Mouse (Mus musculus) heart, embryonic 12.5 days (tissue): ENCODE data around the gene Hrh2. TPM values are rescaled to one million over a fixed set of nuclear protein-coding genes. Genes with fewer than 3 reads are reported as not detected.

Experiments
- ATAC-seq: fragments of 200-750 bp; cut with Nextera tagmentation; 2 replicates; pipeline ENCODE4 v1.8.0; 2017; ENCODE audit warnings: moderate TSS enrichment, moderate library complexity; ENCODE audit not compliant: insufficient number of reproducible peaks, low FRiP score
- H3K27ac ChIP-seq: fragments of 300-500 bp; sonication (generic); 2 replicates; pipeline ENCODE4 v1.5.1; 2016; ENCODE audit warnings: mild to moderate bottlenecking, moderate library complexity; ENCODE audit not compliant: poor library complexity, severe bottlenecking
- H3K27me3 ChIP-seq: fragments of 300-500 bp; sonication (generic); replicated peaks from 2 replicates; pipeline ENCODE4 v1.6.1; 2016; ENCODE audit warnings: mild to moderate bottlenecking, moderate library complexity
- H3K36me3 ChIP-seq: fragments of 300-500 bp; sonication (generic); 2 replicates; pipeline ENCODE4 v1.6.1; 2016; ENCODE audit warnings: mild to moderate bottlenecking, moderate library complexity
- H3K4me1 ChIP-seq: fragments of 300-500 bp; sonication (generic); replicated peaks from 2 replicates; pipeline ENCODE4 v1.6.1; 2016; ENCODE audit warnings: mild to moderate bottlenecking
- H3K4me2 ChIP-seq: fragments of 300-500 bp; sonication (generic); 2 replicates; pipeline ENCODE4 v1.6.1; 2016; ENCODE audit warnings: mild to moderate bottlenecking, moderate library complexity
- H3K4me3 ChIP-seq: fragments of 300-500 bp; sonication (generic); 2 replicates; pipeline ENCODE4 v1.5.1; 2016; ENCODE audit warnings: mild to moderate bottlenecking
- H3K9ac ChIP-seq: fragments of 300-500 bp; sonication (generic); 2 replicates; pipeline ENCODE4 v1.6.1; 2016; ENCODE audit warnings: mild to moderate bottlenecking, moderate library complexity
- H3K9me3 ChIP-seq: fragments of 300-500 bp; sonication (generic); replicated peaks from 2 replicates; pipeline ENCODE4 v1.6.1; 2016; ENCODE audit warnings: mild to moderate bottlenecking, moderate library complexity
- WGBS: fragments of 180-500 bp; shearing (Covaris S2); methylation state at CpG from one replicate; pipeline ENCODE4 v1.1.7; 2016; 5-methylcytosine and 5-hydroxymethylcytosine counted together
- polyA plus RNA-seq: library from polyadenylated mRNA; unstranded; fragments of >200 nt; fragmentation: Nextera tagmentation; extraction: Ambion mirVana; gene quantifications from 2 replicates; pipeline ENCODE4 v1.2.1, GENCODE M21; 2016

The Hrh2 gene
- polyA plus RNA-seq, 1 experiment from 2014 or later: not detected

- H3K9ac ChIP-seq: no peak overlapping the region
- peaks cover 21% of the 10 kb centered on the region for H3K27me3 ChIP-seq
- no peak overlapping the region for H3K4me2 ChIP-seq
- no peak for ATAC-seq
- H3K27ac ChIP-seq: no peak overlapping the region
- 62% methylated on average over 9 of the region's 9 CpGs for WGBS
- H3K4me3 ChIP-seq: no peak overlapping the region
- H3K9me3 ChIP-seq: no peaks in the 10 kb centered on the region
- no peaks in the 10 kb centered on the region for H3K4me1 ChIP-seq
- H3K36me3 ChIP-seq: no peaks in the 10 kb centered on the region
Measured at GRCm38 (mm10) chr13:54199000-54199399, 7.1 kb downstream of the Hrh2 start.

- 69% methylated on average over 8 of the region's 8 CpGs for WGBS
- Histone ChIP-seq H3K4me2 (no peak overlapping the region), H3K36me3 (no peaks in the 10 kb centered on the region), H3K9ac (no peak overlapping the region), H3K27ac (no peak overlapping the region), H3K27me3 (peaks cover 5% of the 10 kb centered on the region; the same call in 1 of the 2 replicates), H3K9me3 (no peaks in the 10 kb centered on the region), H3K4me3 (no peak overlapping the region), H3K4me1 (no peaks in the 10 kb centered on the region)
- no peak for ATAC-seq
Measured at GRCm38 (mm10) chr13:54202458-54202857, 10.5 kb downstream of the Hrh2 start.

GRCm38 (mm10) chr13:54203419-54203818 is 11.5 kb downstream of the Hrh2 start:
- 54% methylated on average over 2 of the region's 2 CpGs for WGBS
- no peaks in the 10 kb centered on the region for H3K36me3 ChIP-seq
- no peaks in the 10 kb centered on the region for H3K27me3 ChIP-seq
- no peak overlapping the region for H3K27ac ChIP-seq
- no peaks in the 10 kb centered on the region for H3K9me3 ChIP-seq
- no peak overlapping the region for H3K9ac ChIP-seq
- no peak for ATAC-seq
- H3K4me2 ChIP-seq: no peak overlapping the region
- no peaks in the 10 kb centered on the region for H3K4me1 ChIP-seq
- H3K4me3 ChIP-seq: no peak overlapping the region

- no peak for ATAC-seq
- WGBS: 70% methylated on average over 7 of the region's 7 CpGs
- no peak overlapping the region for H3K27ac ChIP-seq
Measured at GRCm38 (mm10) chr13:54205195-54205594, 13.3 kb downstream of the Hrh2 start.

GRCm38 (mm10) chr13:54206140-54206753 is 14.3 kb downstream of the Hrh2 start:
- no peaks in the 10 kb centered on the region for H3K36me3 ChIP-seq
- no peak overlapping the region for H3K4me3 ChIP-seq
- H3K4me1 ChIP-seq: no peaks in the 10 kb centered on the region
- no peak overlapping the region for H3K4me2 ChIP-seq
- H3K9ac ChIP-seq: no peak overlapping the region
- peaks cover 3% of the 10 kb centered on the region; the same call in 1 of the 2 replicates for H3K27me3 ChIP-seq
- 65% methylated on average over 9 of the region's 9 CpGs for WGBS
- H3K9me3 ChIP-seq: no peaks in the 10 kb centered on the region
- ATAC-seq: no peak
- H3K27ac ChIP-seq: no peak overlapping the region

More at GRCm38 (mm10) chr13:54205195-54205594, 13.3 kb downstream of the Hrh2 start:
- Histone ChIP-seq H3K4me2 (no peak overlapping the region), H3K36me3 (no peaks in the 10 kb centered on the region), H3K9me3 (no peaks in the 10 kb centered on the region), H3K4me1 (no peaks in the 10 kb centered on the region), H3K27me3 (no peaks in the 10 kb centered on the region), H3K4me3 (no peak overlapping the region), H3K9ac (no peak overlapping the region)

GRCm38 (mm10) chr13:54209476-54210253 is 17.7 kb downstream of the Hrh2 start:
- H3K4me2 ChIP-seq: no peak overlapping the region
- no peaks in the 10 kb centered on the region for H3K36me3 ChIP-seq
- 0 out of 2 replicates have a peak, but pooled peaks cover 2% of the 10 kb centered on the region for H3K4me1 ChIP-seq
- H3K9ac ChIP-seq: no peak overlapping the region
- no peak overlapping the region for H3K4me3 ChIP-seq
- peaks cover 6% of the 10 kb centered on the region; the same call in 1 of the 2 replicates for H3K27me3 ChIP-seq
- no peak for ATAC-seq
- H3K27ac ChIP-seq: no peak overlapping the region
- no peaks in the 10 kb centered on the region for H3K9me3 ChIP-seq
- WGBS: 52% methylated on average over 8 of the region's 8 CpGs

GRCm38 (mm10) chr13:54211528-54212488 is 19.9 kb downstream of the Hrh2 start:
- H3K9me3 ChIP-seq: no peaks in the 10 kb centered on the region
- WGBS: 43% methylated on average over 10 of the region's 10 CpGs
- ATAC-seq: no peak
- H3K9ac ChIP-seq: no peak overlapping the region
- H3K27ac ChIP-seq: no peak overlapping the region
- peaks cover 12% of the 10 kb centered on the region for H3K27me3 ChIP-seq
- H3K36me3 ChIP-seq: no peaks in the 10 kb centered on the region
- H3K4me3 ChIP-seq: no peak overlapping the region
- 0 out of 2 replicates have a peak, but pooled peaks cover 2% of the 10 kb centered on the region for H3K4me1 ChIP-seq
- H3K4me2 ChIP-seq: no peak overlapping the region

- 70% methylated on average over 5 of the region's 5 CpGs for WGBS
- H3K27ac ChIP-seq: no peak overlapping the region
- H3K9me3 ChIP-seq: no peaks in the 10 kb centered on the region
- no peak overlapping the region for H3K4me3 ChIP-seq
- H3K36me3 ChIP-seq: no peaks in the 10 kb centered on the region
- 0 out of 2 replicates have a peak, but pooled peaks cover 2% of the 10 kb centered on the region for H3K4me1 ChIP-seq
- H3K27me3 ChIP-seq: peaks cover 16% of the 10 kb centered on the region
- H3K9ac ChIP-seq: no peak overlapping the region
- no peak overlapping the region for H3K4me2 ChIP-seq
- no peak for ATAC-seq
Measured at GRCm38 (mm10) chr13:54212516-54212915, 20.6 kb downstream of the Hrh2 start.

GRCm38 (mm10) chr13:54215266-54215665 is 23.3 kb downstream of the Hrh2 start:
- H3K9ac ChIP-seq: no peak overlapping the region
- no peak overlapping the region for H3K27ac ChIP-seq
- H3K4me1 ChIP-seq: 0 out of 2 replicates have a peak, but pooled peaks cover 2% of the 10 kb centered on the region
- H3K4me3 ChIP-seq: no peak overlapping the region
- 53% methylated on average over 5 of the region's 5 CpGs for whole genome bisulfite sequencing
- no peak for ATAC-seq
- no peaks in the 10 kb centered on the region for H3K9me3 ChIP-seq
- no peak overlapping the region for H3K4me2 ChIP-seq
- no peaks in the 10 kb centered on the region for H3K36me3 ChIP-seq
- H3K27me3 ChIP-seq: peaks cover 24% of the 10 kb centered on the region

- ATAC-seq: no peak
- Histone ChIP-seq H3K27me3 (peaks cover 26% of the 10 kb centered on the region), H3K9ac (no peak overlapping the region), H3K36me3 (no peaks in the 10 kb centered on the region), H3K4me3 (no peak overlapping the region), H3K4me2 (no peak overlapping the region), H3K9me3 (no peaks in the 10 kb centered on the region), H3K4me1 (0 out of 2 replicates have a peak, but pooled peaks cover 2% of the 10 kb centered on the region), H3K27ac (no peak overlapping the region)
- 49% methylated on average over 7 of the region's 7 CpGs for WGBS
Measured at GRCm38 (mm10) chr13:54215777-54216316, 23.9 kb downstream of the Hrh2 start.
